Mouse (Mus musculus) cerebellum, adult 11 months (tissue): ENCODE measurements around the gene Rnase11.
"Not testable (repeated sequence)": the region's sequence is repeated elsewhere in the genome, so short reads cannot be mapped to it uniquely, and the experiment has no call there.

Experiments used
- DNase-seq: peaks from one replicate; pipeline ENCODE4 v3.0.0; 2022

The Rnase11 gene

DNA sequence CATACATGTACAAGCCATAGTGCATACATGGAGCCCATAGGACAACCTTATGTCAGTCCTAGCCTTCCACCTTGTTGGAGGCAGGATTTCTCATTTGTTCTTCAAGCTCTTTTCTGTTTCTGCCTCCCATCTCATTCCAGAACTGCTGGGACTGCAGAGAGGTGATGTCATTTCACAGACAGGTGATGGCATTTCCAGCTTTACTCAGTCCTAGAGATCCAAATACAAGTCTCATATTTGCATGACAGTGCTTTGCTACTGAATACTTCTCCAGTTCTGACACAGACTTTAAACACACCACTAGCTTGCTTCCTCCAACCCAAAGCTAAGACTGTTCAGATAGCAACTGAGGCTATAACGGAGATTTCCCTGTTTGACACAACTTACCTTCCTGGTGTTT, 29.2 kb upstream of the Rnase11 start:
- no peak for DNase-seq

DNA sequence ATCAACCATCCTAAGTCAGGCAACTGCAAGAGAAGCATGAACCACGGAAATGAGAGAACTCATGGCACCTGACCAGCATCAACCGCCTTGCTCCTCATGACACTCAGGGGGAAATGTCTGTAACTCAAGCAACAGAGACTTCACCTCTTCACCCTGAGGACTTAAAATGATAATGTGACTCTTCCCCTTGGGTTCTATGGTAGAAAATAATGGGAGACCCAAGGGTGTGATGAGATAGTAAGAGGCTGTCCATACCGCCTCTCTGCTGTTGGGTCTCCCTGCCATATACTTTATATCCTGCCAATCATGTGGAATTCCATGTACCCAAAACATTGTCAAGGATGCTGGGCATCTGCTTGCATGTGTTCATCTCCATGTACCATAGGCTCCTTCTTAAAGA, 24.4 kb upstream of the Rnase11 start, which contains the start of gene Olfr750:
Gene Olfr750 (minus strand): TSS at position 101 of the 400 bp plus-strand sequence.
- no peak for DNase-seq

DNA sequence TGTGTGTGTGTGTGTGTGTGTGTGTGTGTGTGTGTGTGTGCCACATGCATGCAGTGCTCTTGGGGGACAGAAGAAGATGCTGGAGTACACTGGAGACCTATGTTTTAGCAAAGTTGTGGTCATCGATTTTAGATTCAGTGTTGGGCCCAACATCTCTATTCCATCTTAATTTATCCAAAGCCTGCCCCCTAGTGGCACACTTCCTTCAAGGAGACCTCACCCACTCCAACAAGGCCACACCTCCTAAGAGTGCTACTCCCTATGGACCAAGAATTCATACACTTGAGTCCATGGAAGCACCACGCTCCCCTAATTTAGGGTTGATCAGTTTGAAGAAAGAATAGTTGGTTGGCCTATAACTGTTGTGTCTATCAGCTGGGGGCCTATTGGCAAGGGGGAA, 19.7 kb upstream of the Rnase11 start:
- no peak for DNase-seq

DNA sequence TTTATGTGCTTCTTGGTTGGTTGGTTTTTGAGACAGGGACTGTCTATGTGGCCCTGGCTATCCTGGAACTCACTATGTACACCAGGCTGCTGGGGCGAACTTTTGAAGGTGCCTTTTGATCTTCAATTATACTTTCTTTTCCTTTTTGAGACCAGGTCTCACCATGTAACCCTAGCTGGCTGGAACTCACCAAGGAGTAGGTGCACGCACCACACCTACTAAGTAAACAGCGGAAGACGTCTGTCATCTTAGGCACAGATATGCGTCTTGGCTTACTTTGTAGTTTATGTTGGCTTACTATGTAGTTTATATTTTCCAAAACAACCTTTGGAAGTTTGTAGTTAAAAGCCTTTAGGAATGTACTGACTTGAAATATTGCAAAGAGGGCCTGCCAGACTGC, 19.0 kb upstream of the Rnase11 start:
- DNase-seq = no peak

DNA sequence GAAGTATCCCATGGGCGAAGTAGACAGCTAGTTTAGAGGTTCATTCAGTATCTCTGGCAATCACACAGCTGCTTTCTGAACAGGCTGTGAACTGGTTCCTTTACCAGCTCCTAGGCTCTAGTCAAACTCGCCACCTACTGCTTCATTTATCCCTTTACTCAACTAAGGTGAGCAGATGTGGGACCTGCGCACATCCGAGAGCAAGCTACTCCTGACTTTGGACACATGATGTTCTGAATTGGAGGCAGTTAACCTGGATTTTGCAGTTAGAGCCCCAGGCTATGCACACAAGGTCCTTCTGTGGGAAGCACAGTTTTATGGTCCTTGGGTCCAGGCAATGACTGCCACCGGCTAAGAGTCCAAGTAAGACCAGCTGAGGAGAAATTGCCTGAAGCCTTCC, 10.8 kb upstream of the Rnase11 start:
- DNase-seq = no peak

DNA sequence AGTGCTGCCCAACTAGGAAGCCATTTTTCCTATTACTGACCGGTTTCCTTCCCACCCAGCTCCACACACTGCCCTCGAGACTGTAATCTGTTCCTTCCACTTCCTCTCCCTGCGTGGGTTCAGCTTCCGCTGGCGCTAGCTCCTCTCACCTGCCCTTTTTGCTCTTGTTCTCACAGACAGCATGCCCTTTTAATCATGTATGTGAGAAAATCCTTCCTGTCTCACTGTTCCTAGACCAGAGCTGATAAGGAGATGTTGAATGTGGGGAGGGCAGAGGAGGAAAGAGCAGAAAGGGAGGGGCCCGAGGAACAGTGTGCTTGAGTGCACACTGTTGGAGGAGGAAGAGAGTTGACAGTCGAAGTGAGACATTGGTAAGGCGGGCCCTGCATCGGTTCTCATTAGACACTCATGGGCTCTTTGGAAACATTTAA, 7.5 kb upstream of the Rnase11 start, which contains the start of gene Rnase12:
Gene Rnase12 (minus strand): TSS at position 261 of the 431 bp plus-strand sequence.
- no peak for DNase-seq

DNA sequence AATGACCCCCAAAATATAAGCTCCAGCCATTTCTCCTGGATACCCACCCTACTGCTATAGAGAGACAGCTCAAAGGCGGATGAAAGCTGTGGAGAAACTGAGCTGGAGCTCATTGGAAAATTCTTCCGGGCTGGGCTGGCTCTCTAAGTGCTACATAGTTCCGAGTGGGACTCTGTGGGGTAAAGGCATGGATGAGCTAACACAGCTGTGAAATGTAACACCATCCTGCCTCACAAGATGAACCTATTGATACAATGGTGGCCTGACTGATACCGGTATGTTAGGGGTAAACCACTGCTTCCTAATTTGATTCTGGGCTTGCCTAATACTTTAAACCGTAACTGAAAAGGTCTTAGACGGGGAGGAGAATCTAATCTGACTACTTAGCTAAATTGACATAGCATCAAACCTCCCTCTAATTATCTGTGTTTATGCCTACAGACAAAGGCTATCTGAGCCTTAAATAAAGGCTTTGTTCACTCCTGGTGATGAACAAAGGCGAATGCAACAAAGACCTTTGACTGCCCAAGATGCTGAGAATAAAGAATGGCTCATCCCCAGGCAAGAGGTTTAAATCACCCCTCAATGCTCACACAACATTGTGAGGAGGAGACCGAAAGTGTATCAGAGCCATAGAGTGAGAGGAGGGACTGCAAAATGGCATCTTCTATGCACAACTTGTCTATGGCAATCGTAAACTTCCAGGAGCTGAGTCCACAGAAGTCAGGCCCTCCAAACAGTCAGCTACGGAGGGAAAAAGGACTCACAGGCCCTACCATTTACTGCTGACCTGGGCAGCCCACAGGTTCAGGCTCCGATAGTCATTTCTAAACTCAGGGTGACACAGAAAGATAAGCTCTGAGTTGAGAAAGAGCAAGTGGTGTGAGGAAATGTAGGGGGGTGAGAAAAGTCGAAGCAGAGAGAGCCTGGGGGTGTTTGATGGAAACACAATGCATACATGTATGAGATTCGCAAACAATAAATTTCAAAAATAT, 4.6 kb upstream of the Rnase11 start:
- DNase-seq = no peak

DNA sequence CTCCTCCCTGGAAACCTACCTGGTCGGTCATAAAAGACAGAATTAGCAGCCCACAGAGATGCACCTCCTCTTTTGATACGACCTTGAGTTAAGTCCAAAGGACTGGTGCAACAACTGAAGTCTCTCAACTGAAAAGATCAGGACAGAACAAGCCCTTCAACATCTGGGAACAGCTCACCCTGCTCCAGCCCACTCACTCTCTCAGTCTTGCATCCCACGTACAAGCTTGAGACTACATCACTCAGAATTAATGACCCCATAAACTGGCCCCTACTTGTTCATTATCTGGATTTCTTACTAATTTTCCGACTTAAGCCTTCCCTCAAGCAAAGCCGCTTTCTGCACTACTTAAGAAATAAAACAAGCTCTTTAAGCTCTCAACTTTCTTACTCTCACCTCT, 3.2 kb upstream of the Rnase11 start:
- DNase-seq = no peak

DNA sequence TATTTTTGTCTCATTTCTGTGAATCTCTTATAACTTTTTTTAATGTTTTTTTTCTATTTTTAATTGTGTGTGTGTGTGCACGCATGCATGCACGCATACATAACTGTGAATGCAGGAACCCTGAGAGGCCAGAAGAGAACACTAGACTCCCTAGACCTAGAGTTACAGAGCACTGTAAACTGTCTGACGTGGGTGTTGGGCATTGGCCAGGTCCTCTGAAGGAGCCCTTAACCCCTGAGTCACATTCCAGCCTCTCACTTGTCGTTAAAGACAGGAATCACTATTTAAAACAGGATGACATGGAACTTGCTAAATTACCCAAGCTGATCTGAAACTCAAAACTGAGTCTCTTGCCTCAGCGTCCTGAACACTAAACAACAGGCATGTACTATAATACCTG, 2.0 kb upstream of the Rnase11 start:
- DNase-seq = no peak

DNA sequence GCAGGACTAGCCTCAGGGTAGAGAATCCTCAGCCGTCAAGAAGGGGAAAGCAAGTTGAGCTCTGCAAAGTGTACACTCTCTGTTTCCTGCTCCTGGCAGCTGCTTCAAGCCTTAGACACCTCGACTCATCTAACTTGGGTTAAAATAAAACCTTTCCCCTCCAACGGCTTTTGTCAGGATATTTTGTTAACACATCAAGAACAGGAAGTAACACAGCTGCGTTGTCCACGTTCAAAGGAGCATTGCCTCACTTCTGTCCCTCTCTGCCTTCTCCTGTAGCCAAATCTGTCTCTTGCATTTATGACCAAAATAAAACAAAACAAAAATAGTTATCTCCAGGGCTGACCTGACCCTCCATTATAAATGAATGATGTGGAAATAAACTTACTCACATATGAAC, 2.1 kb downstream of the Rnase11 start:
- no peak for DNase-seq

DNA sequence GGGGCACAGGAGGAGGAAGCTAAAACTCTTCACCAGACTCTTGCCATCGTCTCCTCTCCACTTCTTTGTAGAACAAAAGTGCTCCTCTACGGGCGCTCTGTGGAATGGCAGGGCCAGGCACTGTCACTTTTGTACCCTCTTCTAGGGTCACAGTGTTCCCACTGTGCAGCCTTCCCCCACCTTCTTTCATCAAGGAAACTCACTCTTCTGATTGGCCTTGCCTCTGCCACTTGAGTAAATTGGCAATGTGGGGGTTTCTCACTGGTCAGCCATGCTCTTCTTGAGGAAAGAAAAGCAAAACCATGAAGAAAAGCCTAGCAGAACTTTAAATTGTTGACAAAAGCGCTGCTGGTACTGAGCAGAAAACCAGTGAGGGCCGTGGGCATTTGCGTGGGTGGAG, 8.2 kb downstream of the Rnase11 start, which contains the start of gene Rnase9:
Gene Rnase9 (minus strand): TSS at position 101 of the 400 bp plus-strand sequence.
- no peak for DNase-seq

DNA sequence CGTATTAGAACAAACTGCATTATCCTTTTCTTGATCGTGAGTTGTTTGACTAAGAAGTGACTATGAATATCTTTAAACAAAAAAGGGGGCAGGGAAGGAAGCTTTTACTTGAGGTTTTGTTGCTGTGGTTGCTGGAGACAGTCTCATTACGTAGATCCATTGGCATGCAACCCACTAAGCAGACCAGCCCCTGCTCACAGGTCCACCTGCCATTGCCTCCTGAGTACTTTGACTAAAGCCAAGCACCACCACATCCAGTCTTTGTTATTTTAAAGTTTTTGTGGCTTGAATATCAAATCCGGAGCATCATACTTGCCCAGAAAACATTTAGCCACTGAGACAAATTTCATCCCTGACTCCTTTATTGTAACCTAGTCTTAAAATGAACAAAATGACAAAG, 13.7 kb downstream of the Rnase11 start:
- no peak for DNase-seq

DNA sequence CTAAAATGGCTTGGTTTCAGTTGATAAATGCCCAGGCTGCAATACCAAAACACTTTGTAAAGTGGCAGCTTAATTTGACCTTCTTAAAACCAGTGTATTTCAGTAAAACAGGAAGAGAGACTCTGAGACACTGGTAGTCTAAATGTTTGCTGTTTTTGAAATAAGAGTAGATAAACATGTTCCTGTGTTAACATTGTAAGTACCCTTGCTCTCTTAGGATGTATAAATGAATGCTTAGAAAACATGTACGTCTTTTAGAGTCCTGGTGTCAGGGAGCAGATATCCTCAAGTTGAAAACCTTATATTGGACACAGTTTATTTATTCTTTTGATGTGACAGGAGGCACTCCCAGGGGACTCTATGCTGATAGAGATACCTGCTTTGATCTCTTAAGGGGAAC, 14.8 kb downstream of the Rnase11 start:
- no peak for DNase-seq

DNA sequence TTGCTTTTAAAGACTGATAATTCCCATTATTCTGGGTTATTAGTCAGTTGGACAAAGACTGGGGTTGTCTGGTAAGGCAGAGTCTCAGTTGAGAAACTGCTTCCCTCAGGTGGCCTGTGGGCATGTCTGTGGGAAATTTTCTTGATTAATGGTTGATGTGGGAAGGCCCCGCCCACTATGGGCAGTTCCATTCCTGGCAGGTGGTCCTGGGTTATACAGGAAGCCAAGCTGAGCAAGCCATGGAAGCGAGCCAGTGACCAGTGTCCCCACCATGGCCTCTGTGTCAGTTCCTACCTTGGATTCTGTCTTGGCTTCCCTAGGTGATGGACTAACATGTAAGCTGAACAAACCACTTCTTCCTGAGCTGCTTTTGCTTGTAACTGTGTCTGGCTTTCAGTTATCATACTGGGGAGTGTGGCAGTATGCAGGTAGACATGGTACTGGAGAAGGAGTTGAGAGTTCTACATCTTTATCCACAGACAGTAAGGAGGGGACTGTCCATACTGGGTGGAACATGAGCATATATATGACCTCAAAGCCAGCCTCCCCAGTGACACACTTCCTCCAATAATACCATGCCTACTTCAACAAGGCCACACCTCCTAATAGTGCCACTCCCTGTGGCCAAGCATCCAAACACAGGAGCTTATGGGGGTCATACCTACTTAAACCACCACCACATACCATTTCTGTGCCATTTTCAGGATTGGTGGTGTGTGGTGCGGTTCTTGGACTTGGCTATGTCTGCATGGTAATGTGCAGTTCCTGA, 22.4 kb downstream of the Rnase11 start:
- DNase-seq = no peak

DNA sequence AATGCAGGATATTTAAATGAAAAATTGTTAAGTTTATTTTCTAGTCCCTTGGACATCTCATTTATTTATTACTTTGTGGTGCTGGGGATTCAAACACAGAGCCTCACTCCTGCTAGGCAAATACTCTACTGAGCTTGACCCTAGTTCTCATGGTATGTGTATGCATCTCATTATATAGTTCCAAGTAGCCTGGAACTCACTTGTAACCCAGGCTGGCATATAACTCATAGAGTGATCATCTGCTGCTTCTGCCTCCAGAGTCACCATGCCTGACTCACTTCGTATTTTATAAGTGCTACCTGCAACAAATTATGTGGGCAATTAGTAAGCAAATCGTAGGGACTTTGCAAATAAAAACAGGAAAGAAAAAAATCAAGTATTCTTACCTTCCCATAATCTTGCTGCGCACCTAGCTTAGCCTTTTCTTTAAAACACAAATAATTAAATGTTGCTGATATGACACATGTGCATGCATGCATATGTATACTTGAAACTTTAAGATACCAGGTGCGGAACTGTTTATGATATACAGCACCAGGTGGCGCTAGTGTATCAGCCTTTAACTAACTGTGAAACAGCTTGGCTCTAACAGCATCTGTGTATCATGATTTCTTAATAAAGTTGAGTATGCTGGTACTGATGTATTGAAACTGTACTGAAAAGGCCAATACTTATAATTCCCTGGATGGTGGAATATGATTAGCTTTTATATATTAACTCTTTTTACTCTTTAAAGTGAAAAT, 23.4 kb downstream of the Rnase11 start:
- DNase-seq = peak; percentile 57

DNA sequence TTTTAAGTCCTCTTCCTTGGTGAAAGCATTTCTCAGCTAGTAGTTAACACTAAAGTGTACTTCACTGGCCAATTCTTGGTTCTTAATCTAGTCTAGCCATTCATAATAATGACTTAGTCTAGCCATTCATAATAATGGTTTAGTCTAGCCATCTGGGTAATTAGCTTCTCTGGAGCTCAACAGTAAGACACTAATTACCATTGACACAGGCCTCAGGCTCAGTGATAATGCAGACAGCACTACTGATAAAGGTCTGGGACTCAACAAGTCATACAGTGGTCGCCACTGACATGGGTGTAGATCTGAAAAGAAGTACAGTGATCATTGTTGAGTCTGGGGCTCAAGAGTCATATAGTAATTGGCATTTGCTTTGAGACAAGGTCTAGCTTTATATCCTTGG, 25.1 kb downstream of the Rnase11 start:
- DNase-seq = no peak

DNA sequence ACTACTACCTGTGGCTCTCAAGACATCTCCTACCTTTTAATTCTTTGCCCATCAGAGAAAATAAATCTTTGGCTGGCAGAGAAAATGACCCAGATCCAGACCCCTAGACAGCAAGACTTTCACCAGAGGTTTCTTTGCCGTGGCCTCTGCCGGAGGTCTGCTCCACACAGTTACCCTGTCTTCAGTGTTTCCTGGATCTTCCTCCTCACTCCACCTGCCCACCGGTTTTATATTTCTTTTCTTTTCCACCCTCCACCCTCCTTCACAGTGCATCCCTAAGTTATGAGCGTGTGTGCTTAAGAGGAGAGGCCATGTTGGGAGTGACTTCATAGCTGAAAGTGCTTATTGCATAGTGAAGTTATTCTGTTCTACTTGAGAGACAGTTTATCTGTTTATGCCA, 26.5 kb downstream of the Rnase11 start:
- no peak for DNase-seq

DNA sequence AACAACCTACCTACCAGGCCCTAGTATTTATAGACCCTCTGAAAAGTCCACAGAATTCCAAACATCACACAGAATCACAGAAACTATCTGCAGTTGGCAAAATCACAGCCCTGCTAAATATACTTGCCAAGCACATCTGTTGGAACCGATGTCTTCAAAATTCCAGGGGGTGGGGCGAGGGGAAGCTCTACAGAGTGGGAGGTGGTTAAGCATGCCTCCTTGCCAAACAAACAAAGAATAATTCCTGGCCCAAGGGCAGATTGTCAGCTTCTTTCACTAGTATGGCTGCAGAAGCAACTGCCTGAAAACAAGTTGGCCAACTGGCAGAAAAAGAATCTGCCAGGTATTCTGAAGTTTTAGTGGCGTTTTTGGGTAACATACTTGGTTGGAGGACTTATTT, 32.7 kb downstream of the Rnase11 start:
- no peak for DNase-seq

DNA sequence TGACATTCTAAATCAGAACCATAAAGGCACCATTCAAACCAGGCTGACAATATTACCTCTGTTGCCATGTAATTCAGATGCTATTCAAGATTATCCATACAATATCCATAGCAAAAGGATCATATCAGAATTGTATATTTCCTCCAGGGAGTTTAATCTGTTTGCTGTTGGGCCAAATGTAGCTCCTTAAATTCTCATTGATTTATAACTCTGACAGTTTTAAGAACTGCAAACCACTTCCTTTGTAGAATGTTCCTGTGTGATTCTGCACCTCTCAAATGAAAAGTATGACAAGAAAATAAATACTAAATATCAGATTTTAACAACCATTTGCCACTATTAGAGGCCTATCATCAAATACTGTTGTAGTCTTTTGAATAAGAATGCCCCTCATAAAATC, 34.2 kb downstream of the Rnase11 start:
- DNase-seq = no peak

DNA sequence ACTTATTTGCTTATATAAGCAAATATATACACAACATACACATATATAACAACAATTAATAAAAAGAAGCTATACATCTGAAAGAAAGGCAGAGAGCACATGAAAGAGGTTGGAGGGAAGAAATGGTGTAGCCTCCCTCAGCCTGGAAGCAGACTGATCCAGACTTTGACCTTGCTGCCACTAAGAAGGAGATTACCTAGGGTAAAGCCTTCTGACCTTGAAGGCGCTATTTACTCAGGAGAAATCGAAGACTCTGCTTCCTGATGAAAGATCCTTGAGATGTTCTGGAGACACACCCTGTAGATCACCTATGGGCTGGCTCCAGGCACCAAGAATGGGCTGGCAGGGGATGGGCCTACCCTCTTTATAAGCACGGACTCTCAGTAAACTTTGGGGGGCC, 35.2 kb downstream of the Rnase11 start:
- DNase-seq = not testable (repeated sequence)

DNA sequence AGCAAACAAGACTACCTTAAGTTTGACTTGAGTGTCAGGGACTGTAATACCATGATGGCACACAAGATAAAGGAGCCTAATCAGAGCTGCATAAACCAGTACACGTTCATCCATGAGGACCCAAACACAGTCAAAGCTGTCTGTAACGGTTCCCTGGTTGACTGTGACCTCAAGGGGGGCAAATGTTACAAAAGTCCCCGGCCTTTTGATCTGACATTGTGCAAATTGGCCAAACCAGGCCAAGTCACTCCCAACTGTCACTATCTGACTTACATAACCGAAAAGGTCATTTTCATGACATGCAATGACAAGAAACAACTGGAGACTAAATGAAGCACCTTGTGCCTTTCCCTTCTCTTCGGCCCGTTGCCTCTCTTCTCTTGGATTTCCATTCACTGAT, 40.4 kb downstream of the Rnase11 start:
- no peak for DNase-seq

DNA sequence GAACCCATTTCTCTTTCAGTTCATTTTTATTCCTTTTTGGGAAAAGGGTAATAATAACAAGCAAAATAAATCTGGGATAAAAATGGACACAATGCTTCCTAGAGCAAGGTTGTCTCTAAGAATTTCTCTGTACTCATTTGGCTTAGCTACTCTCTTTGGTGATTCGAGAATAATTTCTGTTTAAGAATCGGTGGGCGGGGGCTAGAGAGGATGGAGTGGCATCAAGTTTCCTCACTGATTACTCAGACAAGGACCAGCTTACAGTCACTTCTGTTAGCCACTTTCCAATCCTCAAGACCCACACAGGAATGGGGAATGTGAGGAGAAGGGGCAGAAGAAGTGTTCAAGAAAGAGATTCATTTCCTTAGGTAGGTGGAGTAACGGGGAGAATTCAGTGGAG, 41.2 kb downstream of the Rnase11 start:
- DNase-seq = no peak
